ENCODE assay signal across 11 mouse cellular contexts in genomic region chr2:157068701-157069354, GRCm38 (mm10). TPM values are rescaled to one million over a fixed set of nuclear protein-coding genes. Genes with fewer than 3 reads are reported as not detected.
A peak's percentile ranks its signal among the peaks of the same experiment; 100 is the strongest.
DNase-seq lines count a peak whose midpoint lies in the region; ATAC-seq and TF ChIP-seq lines count a peak whose summit lies in the region.
"Had no signal": no experiment of that assay in that cellular context is flagged by ENCODE, and none has a peak within 500 bp of the region (broad histone marks: within the 10 kb centered on the region; RNA-seq: fewer than 3 reads in every experiment).

No protein-coding gene starts in this region.

- no peak overlapping the region for H3K4me2 ChIP-seq in heart, embryonic 11.5 days
- H3K4me2 ChIP-seq in embryonic facial prominence, embryonic 13.5 days: no peak overlapping the region
- no peak overlapping the region for H3K4me2 ChIP-seq in limb, embryonic 13.5 days (replicated peaks)

- no peak for DNase-seq in heart, postnatal 36 days
- no peak for DNase-seq in gastrocnemius, postnatal 4 days (ENCODE audit: low spot score in 2 of 2)
- no peak for DNase-seq in left cerebral cortex, postnatal 25 days (ENCODE audit: low spot score in 2 of 2)
- DNase-seq in left cerebral cortex, postnatal 14 days (ENCODE audit: low spot score in 2 of 2): no peak
- DNase-seq: spleen, adult 18-20 months had no signal

- H3K4me1 ChIP-seq in heart, embryonic 11.5 days (ENCODE audit: control insufficient read depth, insufficient read depth, low read length): peaks cover 86% of the 10 kb centered on the region
- peaks cover 60% of the 10 kb centered on the region for H3K4me1 ChIP-seq in bone marrow macrophage, adult 2 months (ENCODE audit: control insufficient read depth, insufficient read depth, low read length)
- H3K4me1 ChIP-seq in embryonic facial prominence, embryonic 13.5 days: peaks cover 77% of the 10 kb centered on the region
- H3K4me1 ChIP-seq in limb, embryonic 13.5 days: peaks cover 91% of the 10 kb centered on the region

- no peak overlapping the region for H3K4me3 ChIP-seq in heart, embryonic 11.5 days (ENCODE audit: low read depth, low read length)
- H3K4me3 ChIP-seq in bone marrow macrophage, adult 2 months (ENCODE audit: insufficient read depth, low read length): no peak overlapping the region
- no peak overlapping the region for H3K4me3 ChIP-seq in embryonic facial prominence, embryonic 13.5 days
- no peak overlapping the region for H3K4me3 ChIP-seq in limb, embryonic 13.5 days

- no peak for TF ChIP-seq CTCF in bone marrow macrophage, adult 2 months (IDR thresholded peaks at IDR 0.05; ENCODE audit: low read depth, low read length)

- no peaks in the 10 kb centered on the region for H3K27me3 ChIP-seq in heart, embryonic 11.5 days (ENCODE audit: control insufficient read depth, insufficient read depth, low read length)
- H3K27me3 ChIP-seq in embryonic facial prominence, embryonic 13.5 days: no peaks in the 10 kb centered on the region
- H3K27me3 ChIP-seq in limb, embryonic 13.5 days: no peaks in the 10 kb centered on the region

- H3K9ac ChIP-seq in heart, embryonic 11.5 days (ENCODE audit: low read depth, low read length): peak overlapping the region; percentile 39; the same call in 1 of the 2 replicates
- 0 out of 2 replicates have a peak overlapping the region, but pooled peaks have one; percentile 54 for H3K9ac ChIP-seq in embryonic facial prominence, embryonic 13.5 days
- H3K9ac ChIP-seq in limb, embryonic 13.5 days: 0 out of 2 replicates have a peak overlapping the region, but pooled peaks have one; percentile 31

- intact Hi-C loops in heart, postnatal 36 days (cut with DNase I): no loop called here
- intact Hi-C loops in left cerebral cortex, postnatal 25 days (cut with DNase I): no loop called here
- intact Hi-C loops in left cerebral cortex, postnatal 14 days (cut with DNase I): no loop called here

- no peak for ATAC-seq in heart, embryonic 11.5 days (replicated peaks; ENCODE audit: insufficient number of reproducible peaks, low FRiP score, low TSS enrichment)
- ATAC-seq in embryonic facial prominence, embryonic 13.5 days (ENCODE audit: insufficient number of reproducible peaks, insufficient read depth, low FRiP score, low TSS enrichment, low read depth): no peak
- no peak for ATAC-seq in limb, embryonic 13.5 days (ENCODE audit: low FRiP score, low read depth)

- peak overlapping the region; percentile 83 for H3K27ac ChIP-seq in heart, embryonic 11.5 days (ENCODE audit: low read depth, low read length)
- peak overlapping the region; percentile 82 for H3K27ac ChIP-seq in bone marrow macrophage, adult 2 months (ENCODE audit: insufficient read depth, low read depth, low read length)
- H3K27ac ChIP-seq in embryonic facial prominence, embryonic 13.5 days: peak overlapping the region; percentile 68; the same call in 1 of the 2 replicates
- peak overlapping the region; percentile 85; the same call in 1 of the 2 replicates for H3K27ac ChIP-seq in limb, embryonic 13.5 days

- no peaks in the 10 kb centered on the region; the same call in 1 of the 2 replicates for H3K36me3 ChIP-seq in heart, embryonic 11.5 days (ENCODE audit: control insufficient read depth, insufficient read depth, low read length)
- peaks cover 27% of the 10 kb centered on the region; the same call in 1 of the 2 replicates for H3K36me3 ChIP-seq in embryonic facial prominence, embryonic 13.5 days
- H3K36me3 ChIP-seq in limb, embryonic 13.5 days: peaks cover 20% of the 10 kb centered on the region

- no peaks in the 10 kb centered on the region for H3K9me3 ChIP-seq in heart, embryonic 11.5 days (replicated peaks; ENCODE audit: control insufficient read depth, low read length)
- no peaks in the 10 kb centered on the region for H3K9me3 ChIP-seq in embryonic facial prominence, embryonic 13.5 days
- H3K9me3 ChIP-seq in limb, embryonic 13.5 days: no peaks in the 10 kb centered on the region

- 73% methylated on average over 14 of the region's 14 CpGs for WGBS in heart, embryonic 11.5 days (ENCODE audit: insufficient replicate concordance)
- 59% methylated on average over 14 of the region's 14 CpGs for WGBS in embryonic facial prominence, embryonic 13.5 days
- 75% methylated on average over 14 of the region's 14 CpGs for WGBS in limb, embryonic 13.5 days

- TF ChIP-seq POLR2A in bone marrow macrophage, adult 2 months (IDR thresholded peaks at IDR 0.05; ENCODE audit: borderline replicate concordance, low read depth, low read length): no peak

RNA-seq across cellular contexts. Expression of gene Soga1, which starts 10.2 kb away (rescaled TPM):
- polyA plus RNA-seq in heart, embryonic 11.5 days (2014; fragmentation: Nextera tagmentation; extraction: Ambion mirVana): 3.4 and 3.6 TPM in 2 replicates
- 10 to 100 TPM; 11.5 to 13.4 TPM for total RNA-seq in heart, postnatal 36 days (2021)
- polyA plus RNA-seq in bone marrow macrophage, adult 2 months (2012; ENCODE audit: insufficient read depth, insufficient read length, missing spikeins): 10.9 and 14.9 TPM in 2 replicates
- 4.6 and 7.1 TPM in 2 replicates for polyA plus RNA-seq in embryonic facial prominence, embryonic 13.5 days (2015; fragmentation: Nextera tagmentation; extraction: Ambion mirVana)
- polyA plus RNA-seq in limb, embryonic 13.5 days (2015; fragmentation: Nextera tagmentation; extraction: Ambion mirVana): 4.1 and 4.2 TPM in 2 replicates
- 10 to 100 TPM; 33.7 to 34.6 TPM for total RNA-seq in gastrocnemius, postnatal 4 days (2021)
- total RNA-seq in left cerebral cortex, postnatal 25 days (2021): 10 to 100 TPM; 19.8 to 24.6 TPM
- total RNA-seq in left cerebral cortex, postnatal 14 days (2021): 10 to 100 TPM; 38.8 to 41.1 TPM

RNA-seq across cellular contexts. Expression of gene Tldc2, which starts 18.0 kb away (rescaled TPM):
- 0.26 TPM in 1 of 2 replicates, not detected in the other for polyA plus RNA-seq in heart, embryonic 11.5 days (2014; fragmentation: Nextera tagmentation; extraction: Ambion mirVana)
- not detected for total RNA-seq in heart, postnatal 36 days (2021)
- polyA plus RNA-seq in bone marrow macrophage, adult 2 months (2012; ENCODE audit: insufficient read depth, insufficient read length, missing spikeins): not detected in 2 replicates
- polyA plus RNA-seq in embryonic facial prominence, embryonic 13.5 days (2015; fragmentation: Nextera tagmentation; extraction: Ambion mirVana): not detected in 2 replicates
- polyA plus RNA-seq in limb, embryonic 13.5 days (2015; fragmentation: Nextera tagmentation; extraction: Ambion mirVana): not detected in 2 replicates
- not detected for total RNA-seq in gastrocnemius, postnatal 4 days (2021)
- not detected for total RNA-seq in left cerebral cortex, postnatal 25 days (2021)
- total RNA-seq in left cerebral cortex, postnatal 14 days (2021): not detected
- total RNA-seq: left cerebral cortex, postnatal 36 days had no signal
- polyA plus RNA-seq: embryonic facial prominence, embryonic 11.5 days had no signal
